Mouse (Mus musculus) adrenal gland, adult 18-20 months (tissue): Measurements from ENCODE around the gene Dcp1a. TPM values are rescaled to one million over a fixed set of nuclear protein-coding genes. Genes with fewer than 3 reads are reported as not detected.

Experiments used
- DNase-seq, 2 experiments: peaks; one replicate each; pipeline ENCODE4 v3.0.0; 2021 to 2022; ENCODE audit warnings: low spot score in 2 of 2
- long read RNA-seq, 2 experiments: library from polyadenylated mRNA; stranded (forward); transcript quantifications; one replicate each; pipeline ENCODE4 v2.0.0; 2021
- total RNA-seq, 2 experiments: library from RNA; stranded (reverse); gene quantifications; 1 replicate in 1 of 2; 2 replicates in 1 of 2; pipeline ENCODE4 v1.2.3; 2021

Dcp1a gene
- 10 to 100 TPM; 23.7 to 25.1 TPM for total RNA-seq
- long read RNA-seq, experiment 1, full-length matches to known transcripts: 3 of 7 reads
- long read RNA-seq, experiment 1, partial matches to known transcripts: 1 of 7 reads
- long read RNA-seq, experiment 1, other reads (novel, unspliced or antisense): 3 of 7 reads
- long read RNA-seq, experiment 2, partial matches to known transcripts: 1 of 7 reads
- long read RNA-seq, experiment 2, other reads (novel, unspliced or antisense): 5 of 7 reads

GRCm38 (mm10) chr14:30479361-30479948, at the start of gene Dcp1a:
Gene Dcp1a (plus strand): TSS chr14:30479535.
- peak; percentile 90 for DNase-seq

GRCm38 (mm10) chr14:30429606-30430005, 49.7 kb upstream of the Dcp1a start:
- DNase-seq: no peak

- no peak for DNase-seq
Observed at GRCm38 (mm10) chr14:30430026-30430425, 49.3 kb upstream of the Dcp1a start.

- no peak for DNase-seq
Observed at GRCm38 (mm10) chr14:30430446-30430845, 48.9 kb upstream of the Dcp1a start.

- no peak for DNase-seq
Observed at GRCm38 (mm10) chr14:30435316-30435715, 44.0 kb upstream of the Dcp1a start.

GRCm38 (mm10) chr14:30439915-30440314, 39.4 kb upstream of the Dcp1a start:
- DNase-seq: no peak

GRCm38 (mm10) chr14:30455801-30456595, 23.3 kb upstream of the Dcp1a start:
- no peak for DNase-seq

- DNase-seq: no peak
Observed at GRCm38 (mm10) chr14:30457436-30457835, 21.9 kb upstream of the Dcp1a start.

GRCm38 (mm10) chr14:30457897-30458296, 21.4 kb upstream of the Dcp1a start:
- DNase-seq: no peak

GRCm38 (mm10) chr14:30458820-30459219, 20.5 kb upstream of the Dcp1a start:
- DNase-seq: no peak

GRCm38 (mm10) chr14:30459891-30460523, 19.3 kb upstream of the Dcp1a start:
- DNase-seq: peak; percentile 74

- DNase-seq: no peak
Observed at GRCm38 (mm10) chr14:30463312-30463711, 16.0 kb upstream of the Dcp1a start.

- DNase-seq: no peak
Observed at GRCm38 (mm10) chr14:30473605-30474004, 5.7 kb upstream of the Dcp1a start.

- no peak for DNase-seq
Observed at GRCm38 (mm10) chr14:30474416-30474815, 4.9 kb upstream of the Dcp1a start.

- no peak for DNase-seq
Observed at GRCm38 (mm10) chr14:30491342-30491741, 12.0 kb downstream of the Dcp1a start, which contains the start of gene Cacna1d. Gene Cacna1d (minus strand): TSS chr14:30491455.

- no peak for DNase-seq
Observed at GRCm38 (mm10) chr14:30493276-30493675, 13.9 kb downstream of the Dcp1a start.

GRCm38 (mm10) chr14:30494998-30495397, 15.7 kb downstream of the Dcp1a start:
- DNase-seq: no peak

- DNase-seq: no peak
Observed at GRCm38 (mm10) chr14:30498202-30498601, 18.9 kb downstream of the Dcp1a start.

GRCm38 (mm10) chr14:30504990-30505389, 25.7 kb downstream of the Dcp1a start:
- DNase-seq: no peak

GRCm38 (mm10) chr14:30510214-30510763, 31.0 kb downstream of the Dcp1a start:
- DNase-seq: no peak

GRCm38 (mm10) chr14:30512896-30513295, 33.6 kb downstream of the Dcp1a start:
- no peak for DNase-seq
